Mouse (Mus musculus): ENCODE results near the gene Olfr12. TPM values are rescaled to one million over a fixed set of nuclear protein-coding genes. Genes with fewer than 3 reads are reported as not detected.
A peak's percentile ranks its signal among the peaks of the same experiment; 100 is the strongest.

Gene Olfr12
- total RNA-seq, 4 experiments from 2014 or later, result not detected

DNA sequence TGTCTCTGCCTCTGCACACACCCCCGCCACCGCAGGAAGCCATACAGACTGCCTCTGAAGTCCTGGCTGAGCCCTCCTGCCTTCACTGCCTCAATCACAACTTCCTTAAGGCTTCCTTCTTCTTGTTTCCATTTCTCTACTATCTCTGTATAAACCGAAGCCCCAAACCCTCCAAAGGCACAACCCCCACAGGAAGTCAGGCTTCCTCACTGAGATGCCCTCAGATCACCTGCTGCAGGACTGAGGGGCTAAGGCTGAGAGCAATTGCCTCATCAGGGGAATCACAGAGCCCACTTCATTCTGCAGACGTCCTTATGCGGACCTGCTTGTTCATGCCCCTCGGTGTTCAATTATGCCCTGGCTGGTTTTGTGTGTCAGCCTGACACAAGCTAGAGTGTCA is 22.8 kb downstream of the Olfr12 start:
- no peak for DNase-seq (ENCODE audit: low spot score in 2 of 2)

DNA sequence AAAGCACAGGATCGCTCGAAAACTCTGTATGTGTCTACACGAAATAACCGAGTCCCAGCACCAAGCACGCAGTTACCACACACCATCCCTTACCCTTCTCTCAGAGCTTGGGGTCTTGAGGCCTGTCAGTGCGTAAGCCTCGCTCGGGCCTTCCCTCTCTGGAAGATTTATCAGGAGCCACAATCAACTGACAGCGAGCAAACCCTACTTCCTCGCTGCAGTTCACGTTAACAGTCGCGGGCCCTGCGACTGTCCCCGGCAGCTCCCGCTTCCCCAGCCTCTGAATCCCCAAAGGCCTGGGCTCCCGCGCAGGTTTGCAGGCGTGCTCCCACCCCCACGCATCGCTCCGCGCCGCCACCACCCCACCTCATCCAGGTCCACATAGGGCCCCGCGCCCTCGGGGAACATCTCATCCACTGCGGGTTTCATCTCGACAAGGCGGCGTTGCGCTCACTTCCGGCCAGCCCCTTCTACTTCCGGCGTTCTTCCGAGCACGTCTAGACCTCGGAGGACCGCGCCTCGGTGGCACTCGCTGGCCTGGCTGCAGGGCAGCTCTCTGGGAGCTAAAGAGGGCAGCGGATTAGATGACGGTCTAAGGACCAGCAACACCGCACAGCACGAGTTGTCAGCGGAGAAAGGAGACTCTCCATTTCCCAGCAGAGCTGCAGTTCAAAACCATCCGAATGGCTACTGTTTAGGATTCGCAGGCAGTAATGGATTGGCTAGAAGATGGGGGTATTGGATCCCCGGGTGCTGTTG is 24.1 kb downstream of the Olfr12 start, which contains the start of gene Cops9:
Gene Cops9, minus strand, starts transcription at position 472 of the 759 bp plus-strand sequence.
- DNase-seq (ENCODE audit: low spot score in 2 of 2), result peak; percentile 87 to 90

DNA sequence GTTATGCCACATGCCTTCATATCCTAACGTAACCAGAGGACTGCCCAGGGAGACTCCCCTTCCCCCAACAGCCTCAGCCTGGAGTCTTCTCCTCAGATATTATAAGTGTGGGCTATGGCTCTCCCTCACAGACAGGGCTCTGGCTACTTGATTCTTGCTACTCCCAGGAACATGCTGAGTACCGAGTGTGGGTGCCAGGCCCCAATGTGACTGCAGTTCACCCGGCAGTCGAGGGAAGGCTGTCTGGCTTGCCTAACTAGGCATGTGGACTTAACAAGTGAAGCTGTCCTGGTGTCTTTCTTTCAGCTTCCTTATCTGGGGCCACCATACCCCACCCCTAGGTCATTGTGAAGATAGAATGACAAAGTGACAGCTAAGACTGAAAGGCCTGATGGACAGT is 26.1 kb downstream of the Olfr12 start:
- no peak for DNase-seq (ENCODE audit: low spot score in 2 of 2)

DNA sequence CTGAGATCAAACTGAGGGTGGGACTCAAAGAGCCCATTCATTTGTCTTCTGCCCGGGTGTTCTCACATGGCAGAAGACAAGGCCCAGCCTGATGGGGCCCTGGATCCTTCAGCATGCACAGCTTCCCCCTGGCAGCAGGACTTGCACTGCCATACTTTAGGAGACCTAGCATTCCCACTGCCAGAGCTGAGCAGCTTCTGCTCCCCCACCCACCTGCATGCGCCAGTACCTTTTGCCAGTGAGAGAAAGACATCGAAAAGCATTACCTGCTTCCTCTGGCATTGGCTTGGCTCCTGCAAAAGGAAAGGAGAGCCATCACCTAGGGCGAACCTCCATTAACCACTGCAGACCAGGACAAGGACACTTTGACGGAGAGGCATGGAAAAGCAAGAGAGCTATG is 27.3 kb downstream of the Olfr12 start:
- no peak for DNase-seq (ENCODE audit: low spot score in 2 of 2)

DNA sequence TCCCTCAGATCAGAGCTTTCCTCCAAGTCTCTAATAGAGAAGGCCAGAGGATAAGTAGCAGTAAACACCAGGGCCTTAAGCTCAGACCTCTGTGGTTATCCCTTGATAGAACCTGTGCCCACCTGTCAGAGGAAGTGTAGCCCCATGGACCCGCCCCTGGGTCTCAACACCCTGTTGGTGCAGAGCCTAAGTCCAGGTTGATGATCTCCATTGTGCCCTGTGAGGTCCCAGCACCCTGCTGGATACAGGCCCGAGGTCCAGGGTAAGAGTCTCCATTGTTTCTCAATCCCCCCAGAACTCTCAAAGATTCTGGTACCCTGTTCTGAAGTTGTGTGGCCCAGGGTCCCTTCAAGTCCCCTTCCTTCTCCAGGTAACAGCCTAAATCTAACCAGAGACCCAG is 28.5 kb downstream of the Olfr12 start:
- no peak for DNase-seq (ENCODE audit: low spot score in 2 of 2)

DNA sequence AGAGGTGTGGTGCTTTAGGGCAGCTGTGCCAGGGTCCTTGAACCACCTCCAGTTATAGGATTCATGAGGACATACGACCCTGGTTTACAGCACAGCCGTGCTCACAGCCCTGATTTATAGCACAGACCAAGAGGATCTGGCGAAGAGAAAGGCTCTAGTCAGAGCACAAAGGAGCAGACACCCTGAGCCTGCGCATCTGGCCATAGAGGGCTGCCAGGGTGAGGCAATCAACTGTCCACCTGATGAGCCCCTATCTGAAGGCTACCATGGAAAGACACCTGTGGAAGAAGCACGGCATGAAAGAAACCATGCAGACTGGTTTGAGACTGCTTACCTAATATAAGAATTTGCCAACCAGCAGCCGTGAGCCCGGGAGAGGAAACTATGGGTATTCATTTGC is 29.0 kb downstream of the Olfr12 start:
- no peak for DNase-seq (ENCODE audit: low spot score in 2 of 2)

DNA sequence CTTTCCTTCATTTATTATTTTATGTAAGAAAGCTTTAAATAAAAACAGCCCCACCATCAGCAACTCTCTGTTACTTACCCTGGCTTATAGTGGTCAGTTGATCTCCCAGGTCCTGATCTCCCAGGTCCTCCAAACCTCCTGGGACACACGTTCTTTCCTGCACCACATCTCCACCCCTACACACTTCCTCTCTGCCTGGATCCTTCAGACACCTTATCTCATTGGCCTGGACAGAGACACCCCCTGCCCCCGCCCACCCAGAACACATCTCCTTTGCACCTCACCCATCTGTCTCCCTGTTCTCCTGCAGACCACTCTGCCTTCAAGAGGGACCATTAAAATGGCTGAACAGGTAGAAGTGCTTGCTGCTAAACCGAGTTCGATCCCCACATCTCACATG is 29.4 kb downstream of the Olfr12 start:
- DNase-seq (ENCODE audit: low spot score in 2 of 2), result no peak

DNA sequence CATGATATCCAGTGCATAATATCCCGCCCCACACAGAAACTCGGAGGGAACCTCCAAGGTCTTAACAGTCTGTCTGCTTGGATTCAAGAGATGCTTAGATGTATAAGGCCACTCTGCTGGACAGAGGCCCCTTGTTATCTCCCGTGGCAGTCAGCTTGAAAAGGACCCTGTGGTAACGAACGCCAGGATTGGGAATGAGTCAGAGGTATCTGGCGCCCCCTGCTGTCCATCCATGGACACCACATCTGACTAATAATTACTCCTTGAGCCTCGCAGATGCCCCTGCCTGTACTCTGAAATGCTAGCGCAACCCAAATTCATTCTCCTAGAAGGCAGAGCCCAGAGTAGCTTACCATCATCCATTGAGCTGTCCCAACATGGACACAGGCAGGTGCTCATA is 30.2 kb downstream of the Olfr12 start:
- peak in 1 of 2 experiments; percentile 20 for DNase-seq (ENCODE audit: low spot score in 2 of 2)

DNA sequence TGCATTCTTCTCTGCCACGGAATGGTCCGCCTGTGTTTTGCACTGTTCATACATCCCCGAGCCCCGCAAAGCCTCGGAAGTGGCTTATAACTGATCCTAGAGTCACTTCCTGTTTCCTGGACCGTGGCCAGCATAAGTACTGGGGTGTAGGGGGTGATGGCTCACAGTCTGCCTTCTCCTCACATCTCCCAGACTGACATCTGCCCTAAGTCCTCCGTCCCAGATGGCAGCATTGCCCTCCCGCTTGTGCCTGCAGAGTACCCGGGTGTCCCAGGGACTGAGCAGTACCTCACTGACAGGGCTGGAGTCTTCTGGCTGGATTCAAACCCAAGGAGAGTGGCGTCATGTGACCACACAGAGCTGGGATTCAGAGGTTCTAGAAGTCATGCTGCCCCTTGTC is 30.6 kb downstream of the Olfr12 start:
- DNase-seq (ENCODE audit: low spot score in 2 of 2), result no peak

DNA sequence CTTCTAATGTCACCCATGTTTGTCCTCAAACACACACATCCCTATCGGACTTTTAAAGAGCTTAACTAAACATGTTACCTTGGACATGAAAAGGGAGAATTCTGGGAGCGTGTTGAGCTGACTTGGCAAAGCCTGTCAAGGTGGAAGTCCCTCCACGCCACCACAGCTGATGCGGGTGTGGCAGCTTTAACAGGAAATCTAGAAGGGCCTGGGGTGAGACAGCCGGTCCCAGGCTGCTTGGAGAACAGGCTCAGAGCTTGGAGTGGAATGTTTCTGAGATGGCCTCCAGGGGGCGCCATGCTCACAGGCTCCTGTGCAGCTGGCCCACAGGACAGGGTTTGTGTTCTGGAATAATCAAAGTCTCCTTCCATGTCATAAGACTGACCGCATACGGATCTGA is 31.1 kb downstream of the Olfr12 start, which contains the start of gene Otos:
Gene Otos, minus strand, starts transcription at position 169 of the 400 bp plus-strand sequence.
- peak; percentile 29 to 61 for DNase-seq (ENCODE audit: low spot score in 2 of 2)

DNA sequence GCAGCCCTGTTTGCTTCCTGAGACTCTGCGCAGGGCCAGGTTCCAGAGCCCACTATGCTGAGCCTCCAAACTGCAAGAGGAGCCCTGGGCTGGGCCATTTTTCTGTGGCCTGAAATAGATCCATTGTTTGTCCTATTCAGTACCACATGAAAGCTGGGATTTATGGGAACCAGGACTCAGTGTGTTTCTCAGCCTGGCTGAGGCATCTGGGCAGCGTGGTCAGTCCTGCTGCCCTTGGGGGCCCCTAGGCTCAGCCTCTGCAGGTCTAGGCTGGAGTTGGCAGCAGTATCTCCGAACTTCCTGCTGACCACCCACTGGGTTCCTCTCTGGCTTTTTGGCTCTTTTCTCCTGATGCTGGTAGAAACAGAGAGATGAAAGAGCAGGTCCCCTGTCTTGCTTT is 33.9 kb downstream of the Olfr12 start:
- no peak for DNase-seq (ENCODE audit: low spot score in 2 of 2)

DNA sequence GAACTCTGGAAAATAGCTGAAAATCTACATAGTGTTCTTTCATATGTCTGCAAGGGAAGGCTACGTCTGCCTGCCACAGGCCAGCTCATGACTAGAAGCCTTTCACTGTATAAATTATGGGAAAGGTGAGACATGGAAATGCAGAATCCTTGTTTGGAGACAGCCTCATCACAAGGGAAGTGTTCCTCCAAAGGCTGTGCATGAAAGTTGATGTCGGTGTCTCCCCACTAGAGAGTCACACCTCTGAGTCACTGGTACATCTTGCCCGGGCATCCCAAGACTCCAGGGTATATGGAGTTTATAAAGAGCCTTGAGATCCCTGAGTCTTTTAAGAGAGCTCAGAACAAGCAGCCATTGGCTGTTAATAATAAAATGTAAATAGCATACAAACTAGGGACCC is 35.6 kb downstream of the Olfr12 start:
- no peak for DNase-seq (ENCODE audit: low spot score in 2 of 2)

DNA sequence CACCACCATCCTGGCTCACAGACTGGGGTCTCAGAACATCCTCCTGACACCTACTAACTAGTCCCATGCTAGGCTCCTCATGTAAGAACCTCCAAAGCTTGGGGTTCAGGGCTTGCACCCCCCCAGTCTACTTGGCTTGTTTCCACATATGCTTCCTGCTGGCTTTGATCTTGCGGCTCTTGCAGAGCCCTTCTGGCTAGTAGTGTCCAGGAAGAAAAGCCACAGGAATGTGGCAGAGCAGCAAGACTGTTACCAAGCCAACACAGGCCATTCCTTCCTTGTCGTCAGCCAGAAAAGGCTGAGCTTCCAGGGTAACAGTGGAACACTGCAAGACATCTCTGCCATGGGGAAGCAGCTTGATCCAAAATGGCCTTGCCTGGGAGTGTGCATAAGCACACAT is 37.1 kb downstream of the Olfr12 start:
- no peak for DNase-seq (ENCODE audit: low spot score in 2 of 2)

DNA sequence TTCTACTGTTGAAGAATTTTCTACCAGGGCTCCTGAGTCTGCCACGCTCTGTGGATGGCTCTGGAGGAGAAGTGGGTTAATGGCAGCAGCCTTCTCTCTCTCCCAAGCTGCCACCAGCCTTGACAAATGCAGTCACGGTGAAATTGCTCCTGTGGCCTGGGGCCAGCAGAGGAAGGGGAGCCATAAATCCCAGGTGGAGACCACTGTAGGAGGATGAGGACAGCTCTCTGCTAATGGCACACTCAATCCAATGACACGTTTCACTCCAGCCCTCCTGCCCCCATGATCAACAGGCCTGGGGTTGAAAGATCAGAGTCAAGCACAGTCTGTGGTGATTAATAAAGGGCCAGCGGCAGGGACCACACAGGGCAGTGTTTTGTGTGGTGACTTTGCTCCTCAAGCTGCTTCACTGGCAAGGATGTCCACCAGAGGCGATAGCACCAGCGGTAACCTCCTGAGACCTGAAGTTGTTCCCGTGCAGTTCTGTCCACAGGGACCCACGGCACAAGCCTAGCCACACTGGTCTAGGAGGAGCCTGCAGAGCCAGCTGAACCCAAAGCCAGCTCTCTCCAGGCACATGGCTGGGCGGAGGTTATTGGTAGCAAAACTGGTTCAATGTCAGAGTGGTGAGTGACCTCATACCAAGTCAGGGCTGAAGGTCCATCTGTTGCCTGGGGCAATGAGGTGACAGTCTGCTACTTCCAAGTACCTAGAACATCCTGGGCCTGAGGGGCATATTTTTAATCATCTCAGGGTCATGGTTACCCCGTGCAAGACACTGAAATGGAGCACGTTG is 39.6 kb downstream of the Olfr12 start:
- DNase-seq (ENCODE audit: low spot score in 2 of 2), result no peak

DNA sequence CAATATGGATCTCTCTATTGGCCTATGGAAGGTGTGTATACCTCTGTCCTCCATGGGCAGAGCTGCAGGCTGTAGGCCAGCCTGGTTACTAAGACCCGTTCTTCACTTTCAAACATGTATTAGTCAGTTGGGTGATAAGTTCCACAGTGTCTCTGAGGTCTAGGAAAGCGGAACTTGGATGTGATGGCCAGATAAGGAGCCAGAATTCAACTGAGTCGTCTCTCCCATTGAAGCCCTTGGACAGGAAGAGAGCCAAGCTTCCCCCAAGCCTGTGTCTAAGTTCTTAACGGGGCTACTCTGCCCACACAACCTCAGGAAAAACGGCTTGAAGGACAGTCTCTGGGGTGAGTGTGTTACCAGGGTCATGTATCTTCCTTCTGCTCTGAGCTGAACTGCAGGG is 41.8 kb downstream of the Olfr12 start:
- no peak for DNase-seq (ENCODE audit: low spot score in 2 of 2)

DNA sequence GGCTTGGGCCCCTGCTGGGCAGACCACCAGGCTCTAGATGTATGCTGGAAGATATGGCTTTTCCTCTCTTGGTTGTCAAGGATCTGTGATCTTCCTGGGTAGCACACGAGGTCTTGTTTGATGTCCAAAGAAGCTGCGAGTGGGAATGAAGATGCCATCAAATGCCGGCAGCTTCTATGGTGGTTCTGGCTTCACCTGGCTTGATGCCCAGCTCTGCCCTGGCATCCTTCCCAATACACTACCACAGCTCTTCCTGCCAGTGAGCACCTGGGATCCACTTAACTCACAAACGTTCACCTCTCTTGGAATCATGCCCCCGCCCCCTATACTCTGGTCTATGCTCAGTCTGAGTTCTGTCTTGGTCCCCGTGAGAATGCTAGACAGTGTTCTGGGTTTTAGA is 49.5 kb downstream of the Olfr12 start:
- no peak for DNase-seq (ENCODE audit: low spot score in 2 of 2)

DNA sequence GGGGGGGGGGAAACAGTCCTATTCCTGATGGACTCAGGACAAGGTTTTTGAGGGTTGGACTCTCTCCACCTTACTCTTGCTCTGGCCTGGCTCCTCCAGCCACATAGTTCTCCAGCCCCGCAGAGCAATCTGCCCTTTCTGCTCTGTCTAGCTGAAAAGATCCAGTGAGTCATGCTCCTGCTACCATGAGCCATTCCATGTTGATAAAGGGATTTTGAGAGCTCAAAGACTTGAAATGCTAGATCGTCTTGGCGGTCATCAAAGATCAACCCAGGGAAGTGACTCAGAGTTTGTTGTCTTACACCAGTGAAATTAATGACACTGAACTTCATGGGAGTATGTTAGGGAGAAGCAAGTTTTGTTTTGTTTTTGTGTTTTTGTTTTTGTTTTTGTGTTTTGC is 51.8 kb downstream of the Olfr12 start:
- DNase-seq (ENCODE audit: low spot score in 2 of 2), result no peak

DNA sequence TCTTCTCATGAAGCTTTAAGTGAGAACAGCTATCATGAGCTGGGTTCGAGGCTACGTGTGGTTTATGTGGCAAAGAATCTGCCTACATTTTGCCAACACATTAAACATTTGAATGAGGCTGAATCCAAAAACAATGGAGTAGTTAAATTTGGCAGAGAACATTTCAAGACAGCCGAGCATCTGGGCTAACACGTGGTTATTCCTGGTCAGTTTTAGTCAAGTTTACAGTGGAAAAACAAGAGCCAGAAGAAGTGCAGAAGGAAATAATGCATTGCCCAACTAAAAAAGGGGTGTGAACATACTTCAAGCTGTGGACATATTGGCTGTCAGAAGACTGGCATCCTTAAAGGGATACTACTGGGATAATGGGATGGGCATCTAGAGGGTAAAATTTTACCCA is 53.7 kb downstream of the Olfr12 start:
- no peak for DNase-seq (ENCODE audit: low spot score in 2 of 2)

Other genes starting within 250 kb of the Olfr12 start
- 100 to 1,000 TPM; 379 to 417 (median 390) TPM for gene Ndufa10, start 143.9 kb upstream of the Olfr12 start, total RNA-seq (2022)
- gene Olfr1416, start 132.7 kb upstream of the Olfr12 start, total RNA-seq (2022), result not detected
- not detected for gene Olfr1415, start 121.7 kb upstream of the Olfr12 start, total RNA-seq (2022)
- not detected for gene Olfr1414, start 99.1 kb upstream of the Olfr12 start, total RNA-seq (2022)
- gene Olfr1413, start 46.5 kb upstream of the Olfr12 start, total RNA-seq (2022), result not detected
- gene Olfr1412, start 32.0 kb upstream of the Olfr12 start, total RNA-seq (2022), result not detected
- gene Olfr1411, start 23.4 kb upstream of the Olfr12 start, total RNA-seq (2022), result not detected
- gene Olfr1410, start 12.0 kb upstream of the Olfr12 start, total RNA-seq (2022), result not detected
- gene Cops9, start 24.2 kb downstream of the Olfr12 start, total RNA-seq (2022), result 100 to 1,000 TPM; 189 to 223 (median 200) TPM
- gene Otos, start 31.1 kb downstream of the Olfr12 start, total RNA-seq (2022), result not detected
- 100 to 1,000 TPM; 213 to 262 (median 240) TPM for gene Gpc1, start 213.9 kb downstream of the Olfr12 start, total RNA-seq (2022)